Mouse (Mus musculus): ENCODE measurements around the gene Sec24c. TPM values are rescaled to one million over a fixed set of nuclear protein-coding genes. Genes with fewer than 3 reads are reported as not detected.

Gene Sec24c
- polyA plus RNA-seq, 1 experiment from 2014 or later = 51.0 TPM

- no peak for TF ChIP-seq CTCF (IDR thresholded peaks at IDR 0.05; ENCODE audit: low read depth)
- peak overlapping the region; percentile 94 for H3K4me2 ChIP-seq (replicated peaks; ENCODE audit: low read depth)
- peaks cover 3% of the 10 kb centered on the region; the same call in 1 of the 2 replicates for H3K4me1 ChIP-seq (replicated peaks; ENCODE audit: control insufficient read depth, insufficient read depth, low read length)
- H3K9me3 ChIP-seq (ENCODE audit: control insufficient read depth) = no peaks in the 10 kb centered on the region
- H3K9ac ChIP-seq (ENCODE audit: low read depth, low read length) = peak overlapping the region; percentile 85
- ATAC-seq = no peak
- peak overlapping the region; percentile 94 for H3K27ac ChIP-seq (ENCODE audit: low read depth, low read length)
- no peaks in the 10 kb centered on the region for H3K27me3 ChIP-seq (replicated peaks; ENCODE audit: control insufficient read depth, insufficient read depth, low read length)
- H3K36me3 ChIP-seq (ENCODE audit: control insufficient read depth, insufficient read depth) = peaks cover 48% of the 10 kb centered on the region
- peak overlapping the region; percentile 73 for H3K4me3 ChIP-seq (ENCODE audit: low read depth, low read length)
- WGBS = 32% methylated on average over 12 of the region's 12 CpGs
Observed at GRCm38 (mm10) chr14:20733041-20733951, 59.2 kb downstream of the Sec24c start.

GRCm38 (mm10) chr14:20733952-20734774 is 60.1 kb downstream of the Sec24c start, which contains the start of gene Ndst2:
Gene Ndst2 (minus strand): TSS chr14:20734562.
- Histone ChIP-seq H3K27me3 (replicated peaks; ENCODE audit: control insufficient read depth, insufficient read depth, low read length) (no peaks in the 10 kb centered on the region), H3K9ac (ENCODE audit: low read depth, low read length) (peak within 1 kb of the TSS; percentile 85), H3K4me3 (ENCODE audit: low read depth, low read length) (peak within 1 kb of the TSS; percentile 73), H3K27ac (ENCODE audit: low read depth, low read length) (peak within 1 kb of the TSS; percentile 94), H3K9me3 (ENCODE audit: control insufficient read depth) (no peaks in the 10 kb centered on the region), H3K36me3 (ENCODE audit: control insufficient read depth, insufficient read depth) (peaks cover 48% of the 10 kb centered on the region), H3K4me2 (replicated peaks; ENCODE audit: low read depth) (peak within 1 kb of the TSS; percentile 94), H3K4me1 (replicated peaks; ENCODE audit: control insufficient read depth, insufficient read depth, low read length) (peaks cover 3% of the 10 kb centered on the region; the same call in 1 of the 2 replicates)
- WGBS = 0% methylated on average over 79 of the region's 81 CpGs
- peak; percentile 95 for ATAC-seq
- TF ChIP-seq CTCF (IDR thresholded peaks at IDR 0.05; ENCODE audit: low read depth) = peak; percentile 59

- H3K36me3 ChIP-seq (ENCODE audit: control insufficient read depth, insufficient read depth) = peaks cover 46% of the 10 kb centered on the region
- H3K4me2 ChIP-seq (replicated peaks; ENCODE audit: low read depth) = 0 out of 2 replicates have a peak overlapping the region, but pooled peaks have one; percentile 94
- no peak overlapping the region for H3K27ac ChIP-seq (ENCODE audit: low read depth, low read length)
- no peak for TF ChIP-seq CTCF (IDR thresholded peaks at IDR 0.05; ENCODE audit: low read depth)
- H3K27me3 ChIP-seq (replicated peaks; ENCODE audit: control insufficient read depth, insufficient read depth, low read length) = no peaks in the 10 kb centered on the region
- H3K9me3 ChIP-seq (ENCODE audit: control insufficient read depth) = no peaks in the 10 kb centered on the region
- no peak overlapping the region for H3K4me3 ChIP-seq (ENCODE audit: low read depth, low read length)
- WGBS = 52% methylated on average over 2 of the region's 2 CpGs
- peaks cover 3% of the 10 kb centered on the region; the same call in 1 of the 2 replicates for H3K4me1 ChIP-seq (replicated peaks; ENCODE audit: control insufficient read depth, insufficient read depth, low read length)
- ATAC-seq = no peak
- H3K9ac ChIP-seq (ENCODE audit: low read depth, low read length) = no peak overlapping the region
Observed at GRCm38 (mm10) chr14:20735052-20735451, 60.9 kb downstream of the Sec24c start.

GRCm38 (mm10) chr14:20735892-20736390 is 61.8 kb downstream of the Sec24c start:
- WGBS = 68% methylated on average over 13 of the region's 13 CpGs
- H3K27ac ChIP-seq (ENCODE audit: low read depth, low read length) = no peak overlapping the region
- H3K36me3 ChIP-seq (ENCODE audit: control insufficient read depth, insufficient read depth) = peaks cover 46% of the 10 kb centered on the region
- no peaks in the 10 kb centered on the region for H3K9me3 ChIP-seq (ENCODE audit: control insufficient read depth)
- ATAC-seq = no peak
- H3K4me3 ChIP-seq (ENCODE audit: low read depth, low read length) = no peak overlapping the region
- H3K27me3 ChIP-seq (replicated peaks; ENCODE audit: control insufficient read depth, insufficient read depth, low read length) = no peaks in the 10 kb centered on the region
- no peak overlapping the region for H3K4me2 ChIP-seq (replicated peaks; ENCODE audit: low read depth)
- no peak for TF ChIP-seq CTCF (IDR thresholded peaks at IDR 0.05; ENCODE audit: low read depth)
- peaks cover 3% of the 10 kb centered on the region; the same call in 1 of the 2 replicates for H3K4me1 ChIP-seq (replicated peaks; ENCODE audit: control insufficient read depth, insufficient read depth, low read length)
- no peak overlapping the region for H3K9ac ChIP-seq (ENCODE audit: low read depth, low read length)

- ATAC-seq = peak; percentile 57
- 24% methylated on average over 14 of the region's 14 CpGs for WGBS
- Histone ChIP-seq H3K27ac (ENCODE audit: low read depth, low read length) (no peak overlapping the region), H3K27me3 (replicated peaks; ENCODE audit: control insufficient read depth, insufficient read depth, low read length) (no peaks in the 10 kb centered on the region), H3K9me3 (ENCODE audit: control insufficient read depth) (no peaks in the 10 kb centered on the region), H3K9ac (ENCODE audit: low read depth, low read length) (no peak overlapping the region), H3K4me1 (replicated peaks; ENCODE audit: control insufficient read depth, insufficient read depth, low read length) (peaks cover 3% of the 10 kb centered on the region; the same call in 1 of the 2 replicates), H3K4me3 (ENCODE audit: low read depth, low read length) (no peak overlapping the region), H3K4me2 (replicated peaks; ENCODE audit: low read depth) (peak overlapping the region; percentile 27; the same call in 1 of the 2 replicates), H3K36me3 (ENCODE audit: control insufficient read depth, insufficient read depth) (peaks cover 48% of the 10 kb centered on the region)
- TF ChIP-seq CTCF (IDR thresholded peaks at IDR 0.05; ENCODE audit: low read depth) = peak; percentile 87
Observed at GRCm38 (mm10) chr14:20737306-20737705, 63.2 kb downstream of the Sec24c start.
